Mouse (Mus musculus) stomach, postnatal 0 days (tissue): Measurements from ENCODE around the gene Fam214b. TPM values are rescaled to one million over a fixed set of nuclear protein-coding genes. Genes with fewer than 3 reads are reported as not detected.
"Not testable (repeated sequence)": the region's sequence is repeated elsewhere in the genome, so short reads cannot be mapped to it uniquely, and the experiment has no call there.

Experiments used
- ATAC-seq: fragments of 200-750 bp; cut with Nextera tagmentation; 2 replicates; pipeline ENCODE4 v1.8.0; 2017; ENCODE audit not compliant: low FRiP score, low TSS enrichment
- DNase-seq: peaks from one replicate; pipeline ENCODE4 v3.0.0-alpha.2; 2016; ENCODE audit warnings: low spot score
- H3K27ac ChIP-seq: fragments of 300-500 bp; sonication (generic); replicated peaks from 2 replicates; pipeline ENCODE4 v1.5.1; 2014; ENCODE audit warnings: mild to moderate bottlenecking, control low read depth
- H3K27me3 ChIP-seq: fragments of 300-500 bp; sonication (generic); 2 replicates; pipeline ENCODE4 v1.6.1; 2014; ENCODE audit warnings: low read length; ENCODE audit not compliant: control insufficient read depth, insufficient read depth
- H3K36me3 ChIP-seq: fragments of 300-500 bp; sonication (generic); 2 replicates; pipeline ENCODE4 v1.6.1; 2014; ENCODE audit warnings: low read length, mixed read lengths; ENCODE audit not compliant: control insufficient read depth, insufficient read depth
- H3K4me1 ChIP-seq: fragments of 300-500 bp; sonication (generic); replicated peaks from 2 replicates; pipeline ENCODE4 v1.6.1; 2014; ENCODE audit warnings: antibody characterized with exemption; ENCODE audit not compliant: control insufficient read depth, insufficient read depth
- H3K4me2 ChIP-seq: fragments of 300-500 bp; sonication (generic); replicated peaks from 2 replicates; pipeline ENCODE4 v1.6.1; 2014; ENCODE audit warnings: low read depth, mild to moderate bottlenecking, control low read depth, moderate library complexity
- H3K4me3 ChIP-seq: fragments of 300-500 bp; sonication (generic); 2 replicates; pipeline ENCODE4 v1.5.1; 2014; ENCODE audit warnings: low read depth, low read length, control low read depth
- H3K9ac ChIP-seq: fragments of 300-500 bp; sonication (generic); 2 replicates; pipeline ENCODE4 v1.6.1; 2014; ENCODE audit warnings: mild to moderate bottlenecking, low read length, control low read depth, mixed read lengths
- H3K9me3 ChIP-seq: fragments of 300-500 bp; sonication (generic); 2 replicates; pipeline ENCODE4 v1.6.1; 2016; ENCODE audit warnings: low read length; ENCODE audit not compliant: control insufficient read depth
- CTCF ChIP-seq: IDR thresholded peaks from 2 replicates; pipeline ENCODE4 v1.5.1; 2016; ENCODE audit warnings: antibody characterized with exemption, low read depth, mild to moderate bottlenecking, moderate library complexity
- EP300 ChIP-seq: optimal IDR thresholded peaks from 2 replicates; pipeline ENCODE3; 2016; ENCODE audit warnings: antibody characterized with exemption
- WGBS: fragments of 180-500 bp; shearing (Covaris S2); extraction: QIAGEN DNeasy Blood & Tissue Kit; methylation state at CpG from one replicate; pipeline ENCODE4 v1.1.7; 2014; 5-methylcytosine and 5-hydroxymethylcytosine counted together
- polyA plus RNA-seq: library from polyadenylated mRNA; unstranded; fragments of >200 nt; fragmentation: Nextera tagmentation; extraction: Ambion mirVana; gene quantifications from 2 replicates; pipeline ENCODE4 v1.2.1, GENCODE M21; 2015

The Fam214b gene
- polyA plus RNA-seq, 1 experiment from 2014 or later = 9.0 TPM

GRCm38 (mm10) chr4:43010161-43011038, 35.6 kb downstream of the Fam214b start, which contains the start of gene Fancg:
Gene Fancg (minus strand): TSS chr4:43010506.
- Histone ChIP-seq H3K9ac (peak within 1 kb of the TSS; percentile 63), H3K4me2 (peak within 1 kb of the TSS; percentile 77), H3K36me3 (no peaks in the 10 kb centered on the region), H3K27ac (no peak within 1 kb of the TSS), H3K4me3 (peak within 1 kb of the TSS; percentile 63), H3K9me3 (no peaks in the 10 kb centered on the region), H3K27me3 (no peaks in the 10 kb centered on the region), H3K4me1 (no peaks in the 10 kb centered on the region)
- DNase-seq = peak; percentile 82
- under 1% methylated on average over 37 of the region's 37 CpGs for WGBS
- peak; percentile 87 for ATAC-seq
- TF ChIP-seq CTCF = no peak
- TF ChIP-seq EP300 = no peak

DNA sequence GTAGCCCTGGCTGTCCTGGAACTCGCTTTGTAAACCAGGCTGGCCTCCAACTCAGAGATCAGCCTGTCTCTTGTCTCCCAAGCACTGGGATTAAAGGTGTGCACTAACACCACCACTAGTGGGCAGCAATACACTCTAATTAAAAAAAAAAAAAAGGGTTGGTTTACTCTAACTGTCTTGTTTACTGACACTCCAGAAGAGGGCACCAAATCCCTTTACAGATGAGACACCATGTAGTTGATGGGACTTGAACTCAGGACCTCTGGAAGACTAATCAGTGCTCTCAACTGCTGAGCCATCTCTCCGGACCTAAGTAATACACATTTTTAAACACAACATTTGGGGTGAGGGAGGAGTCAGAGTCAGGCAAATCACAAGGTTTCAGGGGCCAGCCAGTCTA, 40.3 kb downstream of the Fam214b start:
- TF ChIP-seq CTCF (peak; percentile 76), EP300 (no peak)
- no peak for DNase-seq

GRCm38 (mm10) chr4:43004951-43005350, 41.1 kb downstream of the Fam214b start:
- Histone ChIP-seq H3K36me3 (no peaks in the 10 kb centered on the region), H3K9me3 (no peaks in the 10 kb centered on the region), H3K9ac (no peak overlapping the region), H3K4me1 (no peaks in the 10 kb centered on the region), H3K4me2 (no peak overlapping the region), H3K27ac (no peak overlapping the region), H3K4me3 (no peak overlapping the region), H3K27me3 (no peaks in the 10 kb centered on the region)
- DNase-seq (no peak), ATAC-seq (no peak)
- no peak for TF ChIP-seq CTCF
- TF ChIP-seq EP300 = no peak
- 87% methylated on average over 3 of the region's 3 CpGs for WGBS

More for the DNA sequence above, 40.3 kb downstream of the Fam214b start:
- no peaks in the 10 kb centered on the region for H3K4me1 ChIP-seq
- WGBS = 49% methylated on average over 2 of the region's 2 CpGs
- H3K9me3 ChIP-seq = no peaks in the 10 kb centered on the region
- no peaks in the 10 kb centered on the region for H3K27me3 ChIP-seq
- no peak overlapping the region for H3K9ac ChIP-seq
- no peak overlapping the region for H3K4me3 ChIP-seq
- H3K4me2 ChIP-seq = no peak overlapping the region
- H3K36me3 ChIP-seq = no peaks in the 10 kb centered on the region
- no peak for ATAC-seq
- no peak overlapping the region for H3K27ac ChIP-seq

DNA sequence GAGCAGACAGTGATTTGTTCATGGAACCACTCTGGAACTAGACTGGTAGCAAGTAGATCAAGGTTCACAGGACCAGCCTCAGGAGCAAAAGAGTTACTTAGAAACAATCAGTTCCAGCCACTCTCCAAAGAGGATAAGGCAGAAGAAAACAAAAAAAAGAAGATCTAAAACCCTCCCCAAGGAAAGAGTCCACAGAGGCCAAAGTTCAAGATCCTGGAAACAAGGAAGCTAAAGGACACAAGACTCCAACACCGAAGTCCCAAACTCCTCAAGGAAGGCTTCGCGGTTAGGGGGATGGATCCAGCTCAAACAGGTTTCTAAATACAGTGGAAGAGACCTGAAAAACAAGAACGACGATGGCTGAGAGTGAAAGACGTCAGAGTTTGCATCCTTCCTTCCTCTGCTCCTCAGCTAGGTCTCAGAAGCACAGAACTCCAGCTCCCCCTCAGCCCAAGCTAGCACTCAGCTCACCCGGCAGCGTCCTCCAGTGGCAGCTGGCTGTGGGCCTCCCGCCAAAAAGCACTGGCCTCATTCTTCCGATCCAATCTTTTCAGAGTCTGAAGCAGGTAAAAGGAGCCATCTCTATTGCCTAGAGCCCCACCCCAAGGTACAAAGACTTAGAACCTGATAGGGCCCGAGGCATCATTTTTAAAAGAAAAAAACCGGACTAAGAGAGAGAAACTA, 43.1 kb downstream of the Fam214b start:
- ATAC-seq (no peak), DNase-seq (no peak)
- H3K4me2 ChIP-seq = no peak overlapping the region
- H3K27me3 ChIP-seq = no peaks in the 10 kb centered on the region
- no peak overlapping the region for H3K27ac ChIP-seq
- WGBS = 64% methylated on average over 12 of the region's 12 CpGs
- H3K4me1 ChIP-seq = 0 out of 2 replicates have a peak, but pooled peaks cover 2% of the 10 kb centered on the region
- no peak overlapping the region for H3K9ac ChIP-seq
- H3K36me3 ChIP-seq = no peaks in the 10 kb centered on the region
- TF ChIP-seq CTCF = 0 out of 2 replicates have a peak, but pooled peaks have one; percentile 3
- no peak for TF ChIP-seq EP300
- no peak overlapping the region for H3K4me3 ChIP-seq
- no peaks in the 10 kb centered on the region for H3K9me3 ChIP-seq

DNA sequence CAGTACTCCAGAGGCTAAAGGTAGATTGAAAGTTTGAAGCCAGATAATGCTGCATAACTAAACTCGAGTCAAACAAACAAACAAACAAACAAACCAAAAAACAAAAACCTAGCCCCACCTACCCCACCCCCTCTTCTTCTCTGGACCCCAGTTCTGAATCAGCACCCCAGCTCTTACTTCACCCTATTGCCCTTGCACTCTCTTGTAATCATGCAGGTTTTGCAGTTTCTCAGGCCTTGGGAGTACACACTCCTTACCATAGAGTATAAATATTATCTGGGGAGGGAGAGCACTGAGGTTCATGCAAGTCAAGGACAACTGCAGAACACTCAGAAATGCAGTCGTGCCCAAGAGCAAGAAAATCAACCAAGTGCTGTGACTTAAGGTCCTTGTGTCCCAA, 44.7 kb downstream of the Fam214b start:
- no peak for TF ChIP-seq EP300
- no peak overlapping the region for H3K4me2 ChIP-seq
- H3K9ac ChIP-seq = no peak overlapping the region
- DNase-seq (no peak), ATAC-seq (no peak)
- 79% methylated on average over 2 of the region's 2 CpGs for WGBS
- H3K4me3 ChIP-seq = no peak overlapping the region
- H3K27ac ChIP-seq = no peak overlapping the region
- 0 out of 2 replicates have a peak, but pooled peaks cover 5% of the 10 kb centered on the region for H3K4me1 ChIP-seq
- no peaks in the 10 kb centered on the region for H3K36me3 ChIP-seq
- no peaks in the 10 kb centered on the region for H3K27me3 ChIP-seq
- H3K9me3 ChIP-seq = no peaks in the 10 kb centered on the region

DNA sequence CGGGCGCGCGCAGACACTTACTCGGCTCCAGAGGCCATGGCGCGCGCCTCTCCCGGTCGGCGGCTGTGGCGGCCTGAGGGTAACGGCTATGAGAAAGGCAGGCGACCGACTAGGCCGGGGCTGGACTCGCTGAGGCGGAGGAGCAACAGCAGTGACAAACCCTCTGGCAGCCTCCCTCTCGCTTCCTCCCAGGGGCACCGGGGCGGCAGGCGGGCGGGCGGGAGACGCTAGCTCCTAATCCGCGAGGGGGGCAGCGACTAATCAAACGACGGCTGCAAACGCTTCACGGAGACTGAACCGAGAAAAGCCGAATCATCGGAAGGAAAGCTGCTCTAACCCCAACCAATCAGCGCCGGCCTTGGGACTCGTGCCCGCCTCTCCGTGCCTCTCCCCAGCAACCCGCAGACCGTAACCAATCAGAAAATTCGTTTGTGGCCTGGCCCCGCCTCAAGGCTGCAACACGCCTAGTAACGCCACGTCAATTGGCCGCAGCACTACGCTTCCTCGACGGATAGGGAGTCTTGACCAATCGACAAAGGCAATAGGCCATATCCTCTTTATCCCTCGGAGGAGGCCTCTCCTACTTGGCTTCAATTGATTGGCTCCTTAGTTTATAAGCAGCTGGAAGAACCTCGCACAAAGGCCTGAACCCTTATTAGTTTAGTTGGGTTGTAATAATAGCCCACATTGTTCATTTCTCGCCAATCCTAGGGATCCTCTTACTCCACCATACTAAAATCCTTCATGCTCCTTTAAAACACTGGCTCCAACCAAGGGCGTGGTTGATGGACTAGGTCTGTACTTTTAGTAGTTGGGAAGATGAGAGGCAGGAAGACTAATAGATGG, 45.7 kb downstream of the Fam214b start, which contains the start of gene Vcp:
Vcp (minus strand) TSS at position 367 of the 846 bp plus-strand sequence.
- peak within 1 kb of the TSS; percentile 95 for H3K4me3 ChIP-seq
- ATAC-seq (peak; percentile 99), DNase-seq (peak; percentile 99)
- H3K9ac ChIP-seq = peak within 1 kb of the TSS; percentile 98
- not testable (repeated sequence) for H3K36me3 ChIP-seq, H3K27me3 ChIP-seq, H3K9me3 ChIP-seq, H3K4me1 ChIP-seq
- under 1% methylated on average over 47 of the region's 56 CpGs for WGBS
- peak within 1 kb of the TSS; percentile 100 for H3K27ac ChIP-seq
- H3K4me2 ChIP-seq = peak within 1 kb of the TSS; percentile 64
